10 mouse cellular contexts compared by ENCODE assay signal in the genomic region with DNA sequence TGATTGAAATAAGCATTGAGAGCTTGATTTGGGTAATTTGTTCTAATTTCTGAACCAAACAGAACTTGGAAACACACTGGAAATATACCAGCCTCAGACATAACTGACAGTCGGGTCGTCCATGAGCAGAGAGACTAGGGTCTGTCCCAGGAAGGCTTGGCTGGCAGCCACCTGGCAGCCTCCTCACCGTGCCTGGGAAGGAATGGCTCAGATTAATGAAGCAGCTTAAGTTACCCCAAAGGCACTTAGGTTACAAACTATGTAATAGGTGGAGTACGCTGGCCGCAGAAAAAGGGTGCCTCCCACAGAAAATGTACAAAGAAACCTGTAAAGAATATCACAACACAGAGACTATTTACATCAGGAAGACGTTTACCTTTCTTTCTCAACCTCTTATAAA.
DNase-seq lines count a peak whose midpoint lies in the region; ATAC-seq lines count a peak whose summit lies in the region.
"Had no signal": no experiment of that assay in that cellular context is flagged by ENCODE, and none has a peak within 500 bp of the region (broad histone marks: within the 10 kb centered on the region; RNA-seq: fewer than 3 reads in every experiment).

No protein-coding gene starts in this region.

- 25% methylated on average over 6 of the region's 6 CpGs for WGBS in kidney, embryonic 14.5 days
- WGBS in embryonic facial prominence, embryonic 13.5 days = 10% methylated on average over 6 of the region's 6 CpGs

- peaks cover 36% of the 10 kb centered on the region for H3K4me1 ChIP-seq in kidney, embryonic 14.5 days (ENCODE audit: control insufficient read depth, insufficient read depth, low read length)
- H3K4me1 ChIP-seq in embryonic facial prominence, embryonic 13.5 days = peaks cover 75% of the 10 kb centered on the region

- no peaks in the 10 kb centered on the region for H3K9me3 ChIP-seq in kidney, embryonic 14.5 days (ENCODE audit: control insufficient read depth, low read length)
- H3K9me3 ChIP-seq in embryonic facial prominence, embryonic 13.5 days = no peaks in the 10 kb centered on the region

- no peak for ATAC-seq in kidney, embryonic 14.5 days (ENCODE audit: low FRiP score, low TSS enrichment)
- peak; percentile 71 for ATAC-seq in embryonic facial prominence, embryonic 13.5 days (ENCODE audit: insufficient number of reproducible peaks, insufficient read depth, low FRiP score, low TSS enrichment, low read depth)
- no peak for ATAC-seq in megakaryocyte progenitor cell, adult 5-6 weeks (replicated peaks; ENCODE audit: poor library complexity)

- H3K4me3 ChIP-seq in kidney, embryonic 14.5 days (ENCODE audit: low read length) = no peak overlapping the region
- no peak overlapping the region for H3K4me3 ChIP-seq in embryonic facial prominence, embryonic 13.5 days
- H3K4me3 ChIP-seq: erythroblast, embryonic 14.5 days had no signal

- no peak overlapping the region for H3K4me2 ChIP-seq in kidney, embryonic 14.5 days (replicated peaks; ENCODE audit: low read depth, low read length)
- peak overlapping the region; percentile 22; the same call in 1 of the 2 replicates for H3K4me2 ChIP-seq in embryonic facial prominence, embryonic 13.5 days
- H3K4me2 ChIP-seq: heart, embryonic 11.5 days had no signal

- H3K36me3 ChIP-seq in kidney, embryonic 14.5 days (ENCODE audit: control insufficient read depth, insufficient read depth, low read length) = no peaks in the 10 kb centered on the region
- H3K36me3 ChIP-seq in embryonic facial prominence, embryonic 13.5 days = no peaks in the 10 kb centered on the region

- no peak overlapping the region for H3K9ac ChIP-seq in kidney, embryonic 14.5 days (ENCODE audit: low read depth, low read length)
- no peak overlapping the region for H3K9ac ChIP-seq in embryonic facial prominence, embryonic 13.5 days

- no peaks in the 10 kb centered on the region for H3K27me3 ChIP-seq in kidney, embryonic 14.5 days (ENCODE audit: control insufficient read depth, insufficient read depth, low read length)
- no peaks in the 10 kb centered on the region for H3K27me3 ChIP-seq in embryonic facial prominence, embryonic 13.5 days

- no peak overlapping the region for H3K27ac ChIP-seq in kidney, embryonic 14.5 days (ENCODE audit: low read depth, low read length)
- peak overlapping the region; percentile 57 for H3K27ac ChIP-seq in embryonic facial prominence, embryonic 13.5 days

- peak; percentile 80 to 90 for DNase-seq in cerebellum, postnatal 10 days
- DNase-seq in cerebellum, adult 11-12 months = no peak
- DNase-seq in kidney, adult 11 months = peak; percentile 41
- DNase-seq in kidney, postnatal 4 days = peak; percentile 55 to 66
- no peak for DNase-seq in B cell, adult 2 months

Comparison
In these comparisons a context has a peak if more than half of its experiments do, and no peak if none do; other contexts are left out.
1. DNase-seq: peak in cerebellum, postnatal 10 days (2 of 2), kidney, adult 11 months (single experiment) and kidney, postnatal 4 days (2 of 2); none in cerebellum, adult 11-12 months (single experiment) and B cell, adult 2 months (0 of 2).